Mouse (Mus musculus) NIH3T3 (cell line): ENCODE data around the gene Hist1h1d.
A peak's percentile ranks its signal among the peaks of the same experiment; 100 is the strongest.
"Not testable (repeated sequence)": the region's sequence is repeated elsewhere in the genome, so short reads cannot be mapped to it uniquely, and the experiment has no call there.

Source experiments
- DNase-seq: peaks from one replicate; pipeline ENCODE4 v3.0.0-alpha.2; 2012; ENCODE audit warnings: low read depth

Gene Hist1h1d

DNA sequence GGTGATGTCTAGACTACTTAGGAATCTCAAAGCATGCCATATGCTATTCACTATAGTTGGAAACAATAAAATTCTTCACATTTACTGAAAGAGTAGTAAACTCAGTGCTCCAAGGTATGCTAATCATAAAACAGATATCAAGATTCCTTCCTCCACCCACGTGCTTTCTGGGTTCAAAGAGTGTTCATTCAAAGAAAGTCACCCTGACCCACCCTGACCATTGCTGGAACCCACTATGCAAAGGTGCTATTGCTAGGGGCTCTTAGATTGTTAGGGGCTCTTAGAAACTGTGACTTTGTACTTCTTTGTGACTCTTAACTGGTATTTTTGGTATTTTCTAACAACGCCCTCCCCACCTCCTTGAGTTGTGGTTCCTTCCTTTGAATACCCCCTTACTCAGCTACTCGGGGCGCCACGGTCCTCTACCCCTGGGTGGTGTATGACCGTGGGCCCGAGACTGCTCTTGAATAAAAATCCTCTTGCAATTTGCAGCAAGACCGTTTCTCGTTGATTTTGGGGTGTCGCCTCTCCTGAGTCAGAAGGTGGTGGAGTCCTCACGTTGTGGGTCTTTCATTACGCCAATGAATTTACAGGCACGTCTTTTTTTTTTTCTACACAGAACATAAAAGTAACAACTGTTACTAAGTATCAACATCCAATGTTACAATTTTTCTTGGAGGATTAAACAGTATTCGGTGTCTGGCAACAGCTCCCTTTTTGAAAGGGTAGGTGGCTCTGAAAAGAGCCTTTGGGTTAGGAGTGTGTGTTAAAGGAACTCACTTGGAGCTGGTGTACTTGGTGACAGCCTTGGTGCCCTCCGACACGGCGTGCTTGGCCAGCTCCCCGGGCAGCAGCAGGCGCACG, 20.2 kb downstream of the Hist1h1d start:
- not testable (repeated sequence) for DNase-seq

DNA sequence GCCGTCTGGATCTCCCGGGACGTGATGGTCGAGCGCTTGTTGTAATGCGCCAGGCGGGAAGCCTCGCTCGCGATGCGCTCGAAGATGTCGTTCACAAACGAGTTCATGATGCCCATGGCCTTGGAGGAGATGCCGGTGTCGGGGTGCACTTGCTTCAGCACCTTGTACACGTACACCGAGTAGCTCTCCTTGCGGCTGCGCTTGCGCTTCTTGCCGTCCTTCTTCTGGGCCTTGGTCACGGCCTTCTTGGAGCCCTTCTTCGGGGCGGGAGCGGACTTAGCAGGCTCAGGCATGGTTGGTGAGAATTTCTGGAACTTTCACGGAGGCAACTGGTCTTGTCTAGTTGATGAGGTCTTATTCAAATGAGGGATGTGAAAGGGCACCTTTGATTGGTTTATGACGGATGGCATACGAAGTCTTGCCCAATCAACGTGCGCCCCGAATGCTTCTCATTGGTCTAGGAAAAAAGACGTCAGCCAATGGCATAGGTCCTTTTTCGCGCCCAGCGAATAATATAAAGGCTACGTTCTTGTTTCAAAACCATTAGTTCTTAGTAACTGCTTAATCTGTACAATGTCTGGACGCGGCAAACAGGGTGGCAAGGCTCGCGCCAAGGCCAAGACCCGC, 20.9 kb downstream of the Hist1h1d start, which contains the start of the genes Hist1h2bf and Hist1h2ad:
Gene Hist1h2bf, minus strand, starts transcription at position 299 of the 627 bp plus-strand sequence.
Gene Hist1h2ad, plus strand, starts transcription at position 484 of the 627 bp plus-strand sequence.
- peak; percentile 95 for DNase-seq

DNA sequence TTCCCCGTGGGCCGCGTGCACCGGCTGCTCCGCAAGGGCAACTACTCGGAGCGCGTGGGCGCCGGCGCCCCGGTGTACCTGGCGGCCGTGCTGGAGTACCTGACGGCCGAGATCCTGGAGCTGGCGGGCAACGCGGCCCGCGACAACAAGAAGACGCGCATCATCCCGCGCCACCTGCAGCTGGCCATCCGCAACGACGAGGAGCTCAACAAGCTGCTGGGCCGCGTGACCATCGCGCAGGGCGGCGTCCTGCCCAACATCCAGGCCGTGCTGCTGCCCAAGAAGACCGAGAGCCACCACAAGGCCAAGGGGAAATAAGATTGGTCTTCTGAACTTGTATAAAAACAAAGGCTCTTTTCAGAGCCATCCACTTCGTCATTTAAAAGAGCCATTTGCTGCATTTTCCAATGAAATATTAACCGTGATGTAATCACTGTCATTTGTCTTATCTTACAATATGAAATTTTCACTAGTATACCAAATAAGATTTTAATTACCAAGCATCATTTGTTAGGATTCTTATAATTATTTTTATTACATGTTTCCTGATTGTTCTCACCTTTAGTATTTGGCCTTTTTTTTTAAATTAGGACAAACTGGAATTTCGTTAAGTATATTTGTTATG, 21.6 kb downstream of the Hist1h1d start:
- DNase-seq, result not testable (repeated sequence)

DNA sequence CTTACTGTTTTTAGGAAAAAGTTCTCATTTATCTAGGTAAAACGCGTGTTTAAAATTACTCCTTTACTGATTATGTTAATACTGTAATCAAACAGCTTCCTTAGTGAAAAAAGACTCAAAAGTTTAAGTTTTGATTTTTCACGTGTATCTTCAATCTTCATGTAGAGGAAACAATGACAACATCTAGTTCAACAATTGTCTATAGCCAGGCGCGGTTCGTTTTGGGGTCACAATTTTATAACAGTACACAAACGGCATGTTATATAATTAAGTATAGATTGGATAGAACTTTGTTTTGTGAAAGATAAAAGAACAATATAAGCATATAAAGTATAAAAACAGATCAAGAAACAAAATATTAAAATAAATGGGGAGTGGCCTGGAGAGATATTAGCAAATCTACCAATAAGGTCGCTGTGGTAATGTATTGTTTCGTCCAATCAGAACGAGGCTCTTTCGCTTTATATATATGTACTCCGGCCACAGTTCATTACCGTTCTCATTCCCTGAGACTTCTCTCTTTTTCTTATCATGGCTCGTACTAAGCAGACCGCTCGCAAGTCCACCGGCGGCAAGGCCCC, 22.3 kb downstream of the Hist1h1d start, which contains the start of gene Hist1h3d:
Gene Hist1h3d, plus strand, starts transcription at position 493 of the 581 bp plus-strand sequence.
- DNase-seq, result peak; percentile 84

DNA sequence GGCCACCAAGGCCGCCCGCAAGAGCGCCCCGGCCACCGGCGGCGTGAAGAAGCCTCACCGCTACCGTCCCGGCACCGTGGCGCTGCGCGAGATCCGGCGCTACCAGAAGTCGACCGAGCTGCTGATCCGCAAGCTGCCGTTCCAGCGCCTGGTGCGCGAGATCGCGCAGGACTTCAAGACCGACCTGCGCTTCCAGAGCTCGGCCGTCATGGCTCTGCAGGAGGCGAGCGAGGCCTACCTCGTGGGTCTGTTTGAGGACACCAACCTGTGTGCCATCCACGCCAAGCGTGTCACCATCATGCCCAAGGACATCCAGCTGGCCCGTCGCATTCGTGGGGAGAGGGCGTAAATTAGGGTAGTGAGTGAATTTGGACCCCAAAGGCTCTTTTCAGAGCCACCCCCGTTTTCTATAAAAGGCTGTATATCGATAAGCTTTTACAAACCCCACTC, 22.8 kb downstream of the Hist1h1d start:
- DNase-seq, result not testable (repeated sequence)

DNA sequence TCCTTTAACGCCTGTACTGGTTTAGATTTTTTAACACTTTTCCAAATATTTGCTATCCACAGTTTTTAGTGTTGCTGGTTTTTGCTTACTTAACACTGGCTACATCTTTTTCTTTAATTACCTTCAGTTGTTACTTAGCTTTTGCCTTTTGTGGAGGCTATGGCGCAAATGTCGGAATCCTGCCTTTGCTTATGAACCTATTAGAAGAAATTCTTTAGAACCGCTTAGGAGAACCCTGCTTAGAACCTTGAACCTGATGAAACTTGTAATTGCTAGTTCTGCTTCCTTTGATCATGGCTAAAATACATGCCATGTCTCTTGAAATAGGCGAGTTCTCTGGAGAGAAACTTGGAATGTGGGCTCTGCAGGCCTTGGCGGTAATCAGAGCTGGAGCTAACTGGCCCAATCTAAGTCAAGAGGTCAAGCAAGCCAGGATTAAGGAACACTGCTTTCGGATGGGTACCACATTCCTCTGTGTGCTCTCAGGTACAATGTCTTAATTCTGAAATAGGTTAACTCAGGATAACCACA, 23.4 kb downstream of the Hist1h1d start:
- DNase-seq, result peak; percentile 31

DNA sequence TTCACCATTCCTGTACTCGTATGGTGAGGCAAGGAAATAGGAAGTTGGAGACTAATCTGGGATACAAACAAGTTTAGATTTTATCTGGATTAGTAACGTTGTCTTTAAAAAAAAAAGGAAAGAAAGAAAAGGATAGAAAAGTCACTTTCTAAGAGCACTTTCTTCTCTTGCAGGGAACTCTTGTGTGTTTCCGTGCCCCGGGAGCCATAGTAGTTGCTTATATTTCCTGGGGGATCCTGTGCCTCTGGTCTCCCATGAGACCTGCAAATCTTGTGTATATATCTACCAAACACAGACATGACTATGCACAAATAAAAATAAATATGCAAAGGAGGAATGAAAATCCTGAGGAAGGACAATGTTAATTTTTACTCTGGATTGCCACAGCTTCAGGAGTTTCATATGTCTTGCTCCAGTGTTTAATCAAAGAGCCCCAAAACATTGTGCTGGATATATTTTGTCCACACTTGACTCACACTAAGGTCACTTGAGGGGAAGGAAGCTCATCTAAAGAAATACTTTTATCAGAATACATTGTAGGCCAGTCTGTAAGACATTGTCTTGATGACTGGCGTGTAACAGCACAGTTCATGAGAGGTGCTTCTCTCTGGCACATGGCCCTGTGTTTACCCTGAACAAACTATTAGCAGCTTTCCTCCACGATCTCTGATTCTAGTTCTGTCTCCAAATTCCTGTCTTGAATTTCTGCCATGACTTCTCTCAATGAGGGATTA, 24.0 kb downstream of the Hist1h1d start:
- no peak for DNase-seq

DNA sequence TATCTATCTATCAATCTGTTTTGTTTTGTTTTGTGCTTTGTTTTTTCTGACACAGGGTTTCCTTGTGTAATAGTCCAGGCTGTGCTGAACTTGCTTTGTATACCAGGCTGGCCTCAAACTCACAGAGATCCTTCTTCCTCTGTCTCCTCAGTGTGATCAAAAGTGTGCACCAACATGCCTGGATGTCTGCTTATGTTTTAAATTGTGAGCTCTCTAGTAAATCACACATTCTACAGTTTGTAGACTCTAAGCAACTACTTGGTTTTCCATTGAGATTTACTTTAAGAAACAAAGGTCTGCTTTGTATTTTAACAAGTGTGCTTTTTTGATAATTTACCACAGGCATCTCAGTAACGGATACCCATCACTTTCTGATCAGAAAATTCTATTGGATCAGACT, 24.8 kb downstream of the Hist1h1d start:
- no peak for DNase-seq

DNA sequence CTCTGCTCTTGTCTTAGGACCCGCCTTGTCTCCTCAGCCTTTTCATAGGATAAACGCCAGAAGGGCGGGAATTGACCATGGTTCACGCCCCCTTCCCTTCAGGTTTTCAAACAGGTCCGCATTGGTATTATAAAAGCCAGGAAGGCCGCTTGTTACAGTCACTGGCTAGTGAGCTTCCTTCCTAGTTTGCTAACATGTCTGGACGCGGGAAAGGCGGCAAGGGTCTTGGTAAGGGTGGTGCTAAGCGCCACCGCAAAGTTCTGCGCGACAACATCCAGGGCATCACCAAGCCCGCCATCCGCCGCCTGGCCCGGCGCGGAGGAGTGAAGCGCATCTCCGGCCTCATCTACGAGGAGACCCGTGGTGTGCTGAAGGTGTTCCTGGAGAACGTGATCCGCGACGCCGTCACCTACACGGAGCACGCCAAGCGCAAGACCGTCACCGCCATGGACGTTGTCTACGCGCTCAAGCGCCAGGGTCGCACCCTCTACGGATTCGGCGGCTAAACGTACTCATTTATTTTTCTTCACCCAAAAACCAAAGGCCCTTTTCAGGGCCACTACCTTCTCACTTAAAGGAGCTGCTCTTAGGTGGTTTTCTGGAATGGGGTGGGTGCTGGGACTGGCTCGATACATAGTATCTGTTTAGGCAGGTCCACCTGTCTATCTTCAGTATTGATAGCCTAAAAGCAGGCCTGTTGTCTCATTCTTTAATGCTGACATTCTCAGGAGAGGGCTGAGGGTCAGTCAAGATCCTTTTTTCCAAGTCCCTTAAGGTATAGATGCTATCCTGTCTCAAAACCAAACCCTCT, 28.6 kb downstream of the Hist1h1d start, which contains the start of gene Hist1h4d:
Gene Hist1h4d, plus strand, starts transcription at position 191 of the 811 bp plus-strand sequence.
- peak; percentile 97 for DNase-seq

DNA sequence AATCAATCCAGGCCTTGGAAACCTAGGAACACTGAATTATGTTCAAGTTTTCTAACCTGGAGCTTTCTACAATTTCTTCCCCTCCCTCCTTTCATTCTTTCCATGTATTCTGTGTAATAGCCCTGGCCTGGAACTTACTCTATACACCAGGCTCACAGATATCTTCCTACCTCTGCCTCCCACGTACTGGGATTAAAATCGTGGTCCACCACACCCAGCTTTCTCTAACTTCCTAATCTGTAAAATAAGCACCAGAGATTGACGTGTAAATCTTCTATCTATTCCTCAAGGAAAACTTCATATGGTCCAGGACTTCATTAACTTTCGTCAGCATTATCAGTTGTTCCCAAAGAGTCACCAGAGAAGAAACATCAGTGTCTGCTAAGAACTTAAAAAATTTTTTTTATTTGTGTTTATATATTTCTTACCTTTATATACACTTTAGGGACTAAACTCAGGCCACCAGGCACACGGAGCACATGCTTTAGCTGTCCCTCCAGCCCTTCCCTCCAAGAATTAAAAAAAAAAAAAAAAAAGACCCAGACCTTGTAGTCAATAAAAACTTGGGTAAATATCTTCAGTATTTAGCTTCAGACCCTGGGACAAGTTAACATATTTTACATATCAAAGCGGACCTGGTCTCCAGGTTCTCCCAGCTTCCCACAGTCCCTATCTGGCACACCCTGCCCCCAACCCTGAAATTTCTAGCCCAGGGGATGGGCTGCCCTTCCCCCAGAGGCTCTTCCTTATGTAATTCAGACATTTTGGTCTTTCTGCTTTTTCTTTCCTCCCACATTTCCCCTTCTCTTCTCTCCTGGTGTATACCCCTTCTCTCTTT, 29.4 kb downstream of the Hist1h1d start:
- DNase-seq, result no peak

DNA sequence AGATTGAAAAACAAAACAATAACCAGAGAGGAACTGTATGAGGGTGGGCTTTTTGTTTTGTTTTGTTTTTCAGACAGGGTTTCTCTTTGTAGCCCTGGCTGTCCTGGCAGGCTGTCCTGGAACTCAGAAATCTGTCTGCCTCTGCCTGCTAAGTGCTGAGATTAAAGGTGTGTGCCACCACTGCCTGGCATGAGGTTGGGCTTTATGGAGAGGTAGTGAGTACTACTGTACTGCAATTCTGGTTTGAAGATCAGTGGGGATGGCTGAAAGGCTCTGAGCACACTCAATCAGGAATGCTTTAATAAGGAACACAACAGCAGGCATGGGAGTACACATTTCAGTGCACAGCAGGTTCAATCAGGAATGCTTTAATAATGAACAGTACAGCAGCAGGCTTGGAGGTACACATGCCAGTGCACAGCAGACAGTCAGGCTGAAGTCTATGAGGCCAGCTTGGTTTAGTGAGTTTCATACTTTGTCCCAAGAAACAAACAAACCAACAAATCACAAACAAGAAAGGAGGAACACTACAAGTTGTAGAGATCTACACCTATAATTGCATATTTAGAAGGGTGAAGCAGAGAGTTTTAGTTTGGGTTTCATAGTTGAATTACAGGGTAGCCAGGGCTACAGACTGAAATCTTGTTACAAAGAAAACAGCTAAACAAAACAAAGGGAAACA, 30.5 kb downstream of the Hist1h1d start:
- no peak for DNase-seq

DNA sequence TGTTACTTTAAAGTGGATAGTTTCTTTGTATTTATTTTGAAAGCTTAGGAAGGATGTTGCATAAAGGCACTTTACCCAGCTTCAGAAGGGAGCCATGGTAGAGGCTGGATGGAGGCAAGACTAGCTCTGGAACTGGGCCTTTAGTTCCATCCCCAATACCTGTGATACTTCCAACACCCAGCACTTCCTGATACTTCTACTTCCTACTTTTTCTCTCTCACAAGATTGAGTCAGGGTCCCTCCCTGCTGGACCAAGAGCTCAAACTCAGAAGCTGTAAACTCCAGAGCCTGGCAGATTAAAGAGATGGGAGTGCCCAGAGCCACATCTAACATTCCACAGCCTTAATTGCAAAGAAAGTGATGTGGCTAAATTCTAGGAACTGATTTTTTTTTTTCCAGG, 31.3 kb downstream of the Hist1h1d start:
- DNase-seq, result peak; percentile 18

DNA sequence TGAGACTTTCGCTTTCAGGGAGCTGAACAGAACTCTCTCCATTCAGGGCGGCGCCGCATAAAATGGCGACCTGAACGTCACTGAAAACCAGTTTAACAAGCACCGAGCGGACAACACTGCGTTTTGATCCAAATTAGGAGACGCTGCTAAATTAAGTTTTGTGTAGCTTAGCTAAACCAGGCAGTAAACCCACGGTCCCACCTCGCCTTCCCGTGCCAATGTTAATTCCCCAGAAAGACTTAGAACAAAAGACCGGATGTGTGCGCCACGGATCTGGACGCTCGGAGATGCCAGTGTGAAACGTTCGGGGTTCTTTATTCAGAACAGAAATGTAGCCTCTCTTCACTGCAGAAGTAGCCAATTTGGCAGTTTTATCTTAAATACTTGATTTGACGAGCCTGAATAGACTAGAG, 32.0 kb downstream of the Hist1h1d start:
- DNase-seq, result peak; percentile 81

DNA sequence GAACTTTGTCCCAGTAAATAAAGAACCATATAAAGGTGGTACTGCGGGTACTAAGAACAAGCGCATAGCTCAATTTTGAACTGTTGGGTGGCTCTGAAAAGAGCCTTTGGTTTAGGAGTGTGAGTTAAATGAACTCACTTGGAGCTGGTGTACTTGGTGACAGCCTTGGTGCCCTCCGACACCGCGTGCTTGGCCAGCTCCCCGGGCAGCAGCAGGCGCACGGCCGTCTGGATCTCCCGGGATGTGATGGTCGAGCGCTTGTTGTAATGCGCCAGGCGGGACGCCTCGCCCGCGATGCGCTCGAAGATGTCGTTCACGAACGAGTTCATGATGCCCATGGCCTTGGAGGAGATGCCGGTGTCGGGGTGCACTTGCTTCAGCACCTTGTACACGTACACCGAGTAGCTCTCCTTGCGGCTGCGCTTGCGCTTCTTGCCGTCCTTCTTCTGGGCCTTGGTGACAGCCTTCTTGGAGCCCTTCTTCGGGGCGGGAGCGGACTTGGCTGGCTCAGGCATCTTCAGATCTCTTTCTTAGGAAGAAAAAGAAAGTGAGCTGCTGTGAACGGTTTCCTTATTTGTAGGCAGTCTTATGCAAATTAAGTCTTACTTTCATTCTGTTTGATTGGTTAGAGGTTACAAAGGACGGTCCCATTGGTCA, 32.5 kb downstream of the Hist1h1d start:
- DNase-seq, result peak; percentile 85

DNA sequence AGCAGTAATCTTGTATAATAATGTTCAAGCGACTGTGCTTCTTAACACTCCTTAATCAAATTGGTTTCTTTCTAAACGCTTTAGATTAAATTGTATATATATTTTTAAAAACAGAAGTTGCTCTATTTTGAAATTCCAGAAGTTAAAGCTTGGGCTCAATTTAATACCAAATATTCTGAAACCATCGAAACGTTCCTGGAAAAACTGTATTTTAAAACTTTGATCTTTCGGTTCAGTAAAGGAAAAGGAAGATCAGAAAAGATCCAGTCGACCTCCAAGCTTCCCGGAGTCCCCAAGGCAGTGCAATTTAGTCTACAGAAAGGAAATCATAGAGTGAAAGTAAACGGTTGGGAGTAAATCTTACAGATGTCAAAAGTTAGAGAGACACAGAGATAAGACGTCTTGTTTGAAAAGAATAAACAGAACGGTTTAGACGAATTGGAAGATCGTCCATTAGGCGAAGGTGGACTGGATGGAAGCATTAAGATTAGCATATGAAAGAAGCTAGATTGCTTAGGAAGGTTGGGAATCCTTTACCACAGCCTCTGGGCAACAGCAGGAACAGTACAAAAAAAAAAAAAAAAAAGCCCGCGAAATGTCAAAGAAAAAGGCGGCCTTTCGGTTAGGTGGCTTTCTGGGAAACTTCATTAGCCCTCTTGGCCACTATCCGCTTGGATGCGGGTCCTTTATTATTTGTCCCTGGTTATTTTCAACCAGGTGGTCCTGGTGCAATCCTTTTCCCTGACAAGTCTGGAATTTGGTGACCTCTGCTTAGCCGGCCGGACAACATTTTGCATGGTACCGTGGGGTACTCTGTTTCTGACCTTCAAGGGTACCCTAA, 33.3 kb downstream of the Hist1h1d start:
- peak; percentile 16 for DNase-seq

DNA sequence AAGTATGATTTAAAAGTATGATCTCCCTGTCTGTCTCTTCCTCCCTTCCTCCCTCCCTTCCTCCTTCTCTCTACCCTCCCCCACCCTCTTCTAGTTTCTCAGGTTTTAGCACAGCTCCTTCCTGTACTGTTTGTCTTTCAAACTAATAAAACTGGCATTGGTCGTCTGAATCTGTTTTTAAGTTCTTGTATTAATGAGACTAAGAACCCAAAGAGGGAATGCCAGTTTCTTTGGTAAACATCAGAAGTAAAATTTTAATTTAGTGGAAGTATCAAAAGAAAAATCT, 33.8 kb downstream of the Hist1h1d start:
- DNase-seq, result peak; percentile 17

DNA sequence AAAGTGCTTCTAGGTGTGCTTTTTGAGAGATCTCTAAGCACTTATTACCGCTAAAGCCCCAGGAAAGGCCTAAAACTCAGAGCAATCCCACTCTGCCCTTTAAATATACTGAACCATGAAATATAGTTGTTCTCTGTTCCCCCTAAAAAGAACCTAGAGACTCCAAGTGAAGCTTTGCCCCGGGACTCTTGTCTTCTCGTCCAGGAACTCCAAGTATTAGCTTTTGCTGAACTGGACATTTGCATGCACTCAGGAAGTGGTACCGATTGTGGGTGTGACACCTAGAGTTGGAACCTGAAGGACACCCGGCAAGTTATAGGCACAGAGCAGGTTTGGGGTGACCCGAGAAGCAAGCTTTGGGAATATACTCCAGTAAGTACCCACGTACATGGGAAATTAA, 38.1 kb downstream of the Hist1h1d start:
- no peak for DNase-seq
